Mouse (Mus musculus): ENCODE data around the gene Ubr7.

Ubr7 gene

DNA sequence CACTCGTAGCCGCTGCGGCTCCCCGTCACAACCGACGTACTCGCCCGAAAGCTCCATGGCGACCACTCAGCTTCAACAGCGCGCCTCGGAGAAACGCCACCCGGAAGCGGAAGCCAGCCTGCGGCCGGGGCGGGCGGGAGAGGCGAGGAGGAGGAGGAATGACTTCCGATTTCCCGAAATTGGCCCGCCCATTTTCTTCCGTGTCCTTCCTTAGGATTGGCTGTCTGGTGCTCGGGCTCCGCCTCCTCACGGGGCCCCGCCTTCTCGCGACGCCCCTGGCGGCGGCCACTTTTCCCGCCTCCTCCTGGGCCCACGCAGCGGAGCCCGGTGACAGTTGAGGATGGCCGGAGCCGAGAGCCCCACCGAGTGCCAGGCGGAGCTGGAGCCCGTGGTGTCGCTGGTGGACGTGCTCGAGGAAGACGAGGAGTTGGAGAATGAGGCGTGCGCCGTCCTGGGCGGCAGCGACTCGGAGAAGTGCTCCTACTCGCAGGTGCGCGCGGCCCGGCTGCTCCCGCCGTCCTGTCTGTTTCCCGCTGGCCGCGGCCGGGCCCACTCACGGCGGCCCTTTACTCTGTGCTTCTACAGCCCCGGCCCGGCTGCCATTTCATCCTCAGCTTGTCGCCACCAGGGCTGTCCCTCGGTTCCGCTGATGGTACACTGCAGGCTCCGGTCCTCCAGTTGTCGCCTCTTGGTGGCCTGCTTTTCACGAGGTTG, at the start of gene Ubr7, which contains the start of the genes Gm28051 and Gon7:
Gene Ubr7 (plus strand): TSS at position 279 of the 714 bp plus-strand sequence.
Gene Gm28051 (minus strand): TSS at position 77 of the 714 bp plus-strand sequence.
Gene Gon7 (minus strand): TSS at position 115 of the 714 bp plus-strand sequence.
- DNase-seq = peak; percentile 98

DNA sequence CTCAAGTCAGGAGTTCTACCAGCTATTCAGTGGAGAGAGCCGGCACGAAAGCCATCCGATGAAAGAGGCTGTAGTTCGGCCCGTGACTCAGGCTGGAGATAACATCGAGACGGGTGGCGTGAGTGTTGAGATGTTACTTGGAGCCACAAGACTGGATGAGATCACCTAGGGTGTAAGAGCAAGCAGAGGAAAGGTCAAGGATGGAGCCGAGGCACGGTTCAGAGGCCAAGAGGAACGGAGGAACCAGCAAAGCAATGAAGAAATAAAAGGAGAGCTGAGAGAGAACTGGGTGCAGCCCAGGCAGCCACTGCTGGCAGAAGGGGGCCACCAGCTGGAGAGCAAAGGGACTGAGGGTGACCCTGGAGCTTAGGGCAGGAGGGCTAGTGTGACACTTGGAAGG, 49.5 kb upstream of the Ubr7 start:
- no peak for DNase-seq

DNA sequence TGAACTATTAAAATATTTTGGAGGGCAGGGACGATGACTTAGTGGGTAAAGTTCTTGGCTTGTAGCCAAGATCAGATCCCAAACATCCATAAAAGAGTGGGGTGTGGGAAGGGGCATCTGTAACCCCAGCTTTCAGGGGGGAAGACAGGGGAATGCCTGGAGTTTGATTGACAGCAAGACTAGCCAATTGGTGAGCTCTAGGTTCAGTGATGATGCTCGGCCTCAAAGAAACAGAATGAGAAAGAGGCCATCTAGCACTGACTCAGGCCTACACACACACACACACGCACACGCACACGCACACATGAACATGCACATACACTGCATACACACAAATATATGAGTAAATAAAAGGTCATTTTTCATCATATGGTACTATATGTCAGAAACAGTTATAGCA, 47.9 kb upstream of the Ubr7 start:
- DNase-seq = no peak

DNA sequence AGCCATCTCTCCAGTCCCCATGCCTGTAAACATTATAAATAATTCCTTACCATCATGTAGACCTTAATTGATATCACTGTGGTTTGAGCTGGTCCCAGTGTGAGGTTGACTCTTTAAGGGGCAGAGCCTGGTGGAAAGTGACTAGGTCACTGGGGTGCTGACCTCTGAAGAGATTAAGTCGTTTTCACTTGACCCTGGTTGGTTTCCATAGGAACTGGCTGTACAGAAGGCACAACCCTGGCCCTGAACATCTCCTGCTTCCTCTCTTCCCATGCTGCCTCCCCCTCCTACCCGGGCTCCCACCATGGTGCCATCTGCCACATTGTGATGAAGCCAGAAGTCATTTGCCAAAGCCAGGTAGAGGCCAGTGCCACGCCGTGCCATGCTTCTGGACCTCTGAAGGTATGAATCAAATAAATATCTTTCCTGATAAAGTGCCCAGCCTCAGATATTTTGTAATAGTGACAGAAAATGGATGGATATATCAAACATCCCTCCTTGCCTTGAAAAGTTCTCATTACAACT, 46.9 kb upstream of the Ubr7 start:
- DNase-seq = no peak

DNA sequence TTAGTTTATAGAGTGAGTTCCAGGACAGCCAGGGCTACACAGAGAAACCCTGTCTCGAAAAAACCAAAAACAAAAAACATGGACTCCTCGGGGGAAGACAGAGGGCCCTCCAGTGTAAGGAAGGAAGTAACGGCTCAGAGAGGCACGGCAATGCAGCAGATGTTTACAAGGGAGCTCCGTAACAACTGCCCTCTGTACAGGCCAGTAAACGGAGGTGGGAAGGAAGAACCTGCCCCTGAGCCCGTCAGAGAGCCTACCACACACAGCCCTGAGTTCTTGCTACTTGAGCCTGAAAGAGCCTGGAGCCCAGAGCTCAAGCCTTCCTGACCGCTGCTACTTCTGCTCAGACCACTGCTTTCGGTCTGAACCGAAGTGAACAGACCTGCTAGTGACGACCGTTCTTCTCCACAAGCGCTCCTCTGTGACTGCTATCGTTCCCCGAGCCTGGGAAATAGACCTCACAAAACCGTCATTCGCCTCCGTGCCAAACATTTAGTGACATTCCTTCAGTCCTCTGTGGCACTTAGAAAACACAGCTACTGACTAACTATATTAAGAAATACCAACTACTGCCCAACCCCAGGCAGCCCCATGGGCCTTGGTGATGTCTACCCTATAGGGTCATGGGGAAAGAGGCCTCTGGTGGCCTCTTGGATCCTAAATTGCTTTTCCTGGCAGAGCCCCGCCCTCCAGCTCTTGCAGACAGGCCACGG, 44.5 kb upstream of the Ubr7 start:
- no peak for DNase-seq

DNA sequence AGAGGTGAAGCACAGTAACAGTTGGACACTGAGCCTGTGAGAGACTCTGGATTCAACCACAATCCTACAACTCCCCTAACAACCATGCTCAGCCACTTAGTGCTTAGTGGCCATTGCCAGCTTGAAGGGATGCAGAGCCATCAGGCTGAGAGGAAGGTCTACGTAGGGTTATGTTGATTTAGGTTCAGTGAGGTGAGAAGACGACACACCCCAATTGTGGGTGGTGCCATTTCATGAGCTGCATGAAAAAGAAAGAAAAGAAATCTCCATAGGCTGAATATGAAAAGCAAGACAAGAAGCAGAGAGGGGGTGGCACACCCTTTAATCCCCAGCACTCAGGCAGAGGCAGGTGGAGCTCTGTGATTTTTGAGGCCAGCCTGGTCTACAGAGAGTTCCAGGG, 43.7 kb upstream of the Ubr7 start:
- DNase-seq = no peak

DNA sequence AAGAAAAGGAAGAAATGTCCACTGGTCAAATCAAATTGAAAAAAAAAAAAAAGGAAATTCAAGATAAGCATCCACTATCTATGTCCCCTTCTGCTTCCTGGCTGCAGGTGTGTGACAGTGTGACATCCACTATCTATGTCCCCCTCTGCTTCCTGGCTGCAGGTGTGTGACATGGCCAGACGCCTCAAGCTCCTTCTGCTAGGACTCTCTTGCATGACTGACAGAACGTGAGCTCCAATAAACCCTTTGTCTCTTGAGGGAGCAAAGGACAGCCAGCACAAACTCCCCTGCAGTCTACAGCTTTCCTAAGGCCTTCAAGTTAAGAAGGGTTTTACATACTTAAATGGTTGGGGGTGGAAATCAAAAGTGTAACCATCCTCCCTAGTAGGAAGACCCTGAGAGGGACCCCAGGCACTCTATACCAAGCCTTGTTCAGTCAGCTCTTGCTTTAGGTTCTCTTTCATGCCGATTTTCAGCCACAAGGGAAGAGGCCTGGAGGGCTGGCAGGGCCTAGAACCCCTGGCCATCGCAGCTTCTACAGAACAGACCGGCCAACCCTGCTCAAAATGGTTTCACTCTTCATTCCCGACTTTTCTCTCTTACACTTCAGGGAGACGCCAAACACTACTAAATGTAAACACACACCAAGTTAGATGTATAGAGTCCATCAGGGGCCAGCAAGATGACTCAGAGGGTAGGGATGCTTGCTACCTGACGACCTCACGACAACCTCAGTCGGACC, 42.9 kb upstream of the Ubr7 start:
- no peak for DNase-seq

DNA sequence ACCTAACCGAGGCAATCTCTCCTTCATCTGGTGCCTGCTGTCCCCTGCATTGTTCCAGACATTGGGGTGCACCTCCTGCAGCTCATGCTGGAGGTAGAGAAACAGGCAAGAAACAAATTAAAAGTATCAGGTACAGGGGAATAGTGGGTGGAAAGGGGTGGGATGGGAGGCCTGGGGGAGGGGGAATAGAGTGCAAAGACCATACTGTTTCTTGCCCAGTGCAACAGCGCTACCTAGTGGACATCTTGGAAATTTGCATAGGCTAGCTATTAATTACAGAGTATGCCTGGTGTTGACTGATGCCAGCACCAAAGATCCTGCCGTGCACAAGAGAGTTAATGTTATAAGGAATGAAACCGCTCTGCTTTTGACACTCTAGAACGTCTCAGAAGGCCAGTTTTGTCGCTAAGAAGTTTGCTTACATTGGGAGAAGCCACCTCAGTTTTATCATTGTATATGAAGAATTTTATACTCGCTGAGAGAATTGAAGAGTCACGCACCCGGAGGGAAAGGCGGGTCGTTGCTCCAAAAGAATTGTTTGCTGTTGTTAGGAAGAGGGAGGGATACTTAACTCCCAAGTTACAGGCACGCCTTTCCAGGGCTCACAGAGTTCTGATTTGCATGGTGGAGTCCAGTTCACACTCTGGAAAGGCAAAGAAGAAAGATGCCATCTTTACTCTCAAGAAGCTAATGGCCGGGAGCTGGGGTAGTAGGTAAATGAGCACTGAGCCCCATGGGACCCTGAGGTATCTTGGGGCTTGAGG, 38.0 kb upstream of the Ubr7 start:
- peak; percentile 34 for DNase-seq

DNA sequence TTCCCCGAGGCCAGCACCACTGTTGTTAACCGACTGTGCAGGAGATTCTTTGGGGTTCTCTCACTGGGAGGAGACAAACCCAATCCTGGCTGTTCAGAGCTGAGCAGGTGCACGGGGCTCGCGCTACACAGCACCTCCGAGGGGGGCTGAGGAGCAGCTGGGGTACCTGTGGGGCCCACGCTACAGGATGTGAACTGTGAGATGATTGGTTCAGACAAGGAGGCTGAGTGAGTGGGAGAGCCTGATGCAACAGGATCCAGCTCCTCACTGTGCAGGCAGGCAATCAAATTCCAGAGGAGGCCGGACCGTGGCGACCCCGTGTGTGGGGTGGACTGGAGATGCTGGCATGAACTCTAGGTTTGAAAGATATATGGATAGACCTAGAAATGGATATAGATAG, 35.3 kb upstream of the Ubr7 start:
- no peak for DNase-seq

DNA sequence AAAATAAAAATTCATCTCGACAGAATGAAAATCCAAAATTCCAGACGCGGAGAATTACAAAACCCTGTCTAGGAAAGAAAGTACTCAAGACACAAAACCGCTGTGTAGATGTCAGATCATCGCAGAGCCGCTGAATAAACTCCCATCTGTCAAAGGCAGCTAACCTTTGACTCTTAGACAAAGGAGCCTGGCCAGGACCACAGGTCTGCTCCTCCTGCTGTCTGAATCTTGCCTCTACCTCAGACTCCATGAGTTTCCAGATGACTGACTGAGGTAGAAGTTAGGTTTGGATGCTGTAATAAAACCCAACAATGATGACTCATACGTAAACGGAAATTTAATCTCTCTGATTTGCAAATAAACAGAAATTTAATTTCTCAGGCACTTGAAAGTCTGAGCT, 34.8 kb upstream of the Ubr7 start:
- no peak for DNase-seq

DNA sequence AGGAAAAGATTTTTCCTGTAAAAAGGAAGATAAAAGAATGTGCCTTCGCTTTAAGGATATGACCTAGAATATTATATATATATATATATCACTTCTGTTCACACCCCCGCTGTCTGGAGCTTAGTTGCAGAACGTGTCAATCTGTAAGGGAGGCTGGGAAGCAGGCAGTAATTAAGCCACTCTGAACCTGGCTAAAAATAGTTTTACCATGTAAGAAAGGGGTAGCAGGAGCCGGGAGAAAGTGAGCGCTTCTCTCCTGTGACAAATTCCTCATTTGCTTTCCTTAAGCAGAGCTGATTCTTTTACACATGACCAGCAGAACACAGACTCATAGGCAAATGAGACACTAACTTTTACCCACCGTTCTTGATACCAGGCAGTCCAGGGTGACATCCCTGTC, 33.9 kb upstream of the Ubr7 start:
- no peak for DNase-seq

DNA sequence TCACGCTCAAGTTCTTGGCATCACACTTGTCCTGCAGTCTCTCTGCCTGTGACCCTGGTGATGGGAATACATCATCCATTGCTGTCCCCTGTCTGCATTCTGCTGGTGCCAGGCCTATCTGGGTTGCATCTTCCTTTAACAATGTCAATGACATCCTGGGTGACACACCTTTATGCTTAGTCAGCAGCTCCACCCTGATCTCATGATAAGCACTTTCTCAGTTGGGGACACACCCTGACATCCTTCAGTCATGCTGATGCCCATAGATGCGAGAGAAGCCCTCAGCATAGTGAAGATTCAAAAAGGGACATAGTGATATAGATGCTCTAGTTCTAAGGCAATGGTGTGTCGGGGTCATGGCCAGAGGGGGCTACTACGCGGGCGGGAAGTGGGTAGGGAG, 32.6 kb upstream of the Ubr7 start:
- DNase-seq = no peak

DNA sequence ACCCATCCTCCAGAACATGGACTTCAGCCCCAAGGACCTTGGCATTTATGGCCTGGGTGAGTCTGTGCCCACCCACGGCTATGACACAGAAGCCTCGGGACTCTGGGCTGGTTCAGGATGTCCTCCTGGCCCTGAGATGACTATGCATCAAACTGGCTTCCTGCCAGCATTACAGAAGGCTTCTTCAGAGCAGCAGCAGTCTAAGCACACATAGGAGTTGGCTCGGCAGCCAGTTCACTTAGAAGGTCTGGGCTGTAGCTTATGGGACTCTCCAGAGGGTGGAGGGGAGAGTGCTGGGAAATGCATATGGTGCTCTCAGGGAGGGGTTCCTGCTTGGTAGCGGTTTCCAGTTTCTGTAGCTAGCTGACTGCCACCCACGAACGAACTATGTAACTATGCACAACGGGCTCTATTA, 32.0 kb upstream of the Ubr7 start:
- DNase-seq = no peak

DNA sequence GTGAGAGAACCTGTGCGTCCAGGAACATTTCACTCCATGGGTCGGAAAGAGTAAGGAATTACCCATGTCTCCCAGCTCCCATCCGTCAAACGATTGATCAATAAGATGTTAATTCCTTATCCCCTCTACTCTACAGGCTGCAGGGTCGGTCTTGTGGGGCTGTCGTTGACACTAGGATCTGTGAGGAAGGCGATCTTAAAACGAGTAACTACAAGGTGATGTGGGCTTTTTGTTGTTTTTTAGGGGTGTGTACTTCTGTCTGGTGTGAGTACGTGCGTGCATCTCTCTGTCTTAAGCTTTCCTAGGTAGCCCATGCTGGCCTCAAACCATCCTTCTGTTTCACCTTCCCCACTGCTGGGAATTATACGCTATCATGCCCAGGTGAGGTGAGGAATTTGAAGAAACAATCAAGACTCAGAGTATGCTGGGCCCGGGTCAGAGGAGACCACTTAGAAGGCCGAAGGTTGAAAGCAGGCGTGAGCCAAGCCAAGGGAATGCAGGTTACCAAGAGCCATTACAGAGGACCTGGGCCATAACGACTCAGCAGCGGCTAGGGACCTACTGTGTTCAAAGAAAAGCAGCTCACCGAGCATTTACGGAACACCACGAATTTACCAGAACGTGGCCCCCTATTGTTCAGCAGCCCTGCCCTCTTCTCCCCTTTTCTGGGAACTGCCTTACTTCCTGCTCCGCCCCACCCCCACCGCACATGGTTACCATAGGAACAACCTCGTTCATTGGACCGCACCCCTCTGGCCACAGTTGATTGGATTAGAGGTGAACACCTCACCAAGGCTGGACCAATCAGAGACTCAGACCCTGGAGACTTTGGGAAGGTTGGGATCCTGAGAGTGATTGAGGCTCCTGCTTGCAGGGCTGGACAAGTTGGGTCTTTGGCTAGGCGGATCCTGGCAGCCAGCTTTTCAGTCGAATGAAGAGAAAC, 27.6 kb upstream of the Ubr7 start:
- peak; percentile 81 for DNase-seq

DNA sequence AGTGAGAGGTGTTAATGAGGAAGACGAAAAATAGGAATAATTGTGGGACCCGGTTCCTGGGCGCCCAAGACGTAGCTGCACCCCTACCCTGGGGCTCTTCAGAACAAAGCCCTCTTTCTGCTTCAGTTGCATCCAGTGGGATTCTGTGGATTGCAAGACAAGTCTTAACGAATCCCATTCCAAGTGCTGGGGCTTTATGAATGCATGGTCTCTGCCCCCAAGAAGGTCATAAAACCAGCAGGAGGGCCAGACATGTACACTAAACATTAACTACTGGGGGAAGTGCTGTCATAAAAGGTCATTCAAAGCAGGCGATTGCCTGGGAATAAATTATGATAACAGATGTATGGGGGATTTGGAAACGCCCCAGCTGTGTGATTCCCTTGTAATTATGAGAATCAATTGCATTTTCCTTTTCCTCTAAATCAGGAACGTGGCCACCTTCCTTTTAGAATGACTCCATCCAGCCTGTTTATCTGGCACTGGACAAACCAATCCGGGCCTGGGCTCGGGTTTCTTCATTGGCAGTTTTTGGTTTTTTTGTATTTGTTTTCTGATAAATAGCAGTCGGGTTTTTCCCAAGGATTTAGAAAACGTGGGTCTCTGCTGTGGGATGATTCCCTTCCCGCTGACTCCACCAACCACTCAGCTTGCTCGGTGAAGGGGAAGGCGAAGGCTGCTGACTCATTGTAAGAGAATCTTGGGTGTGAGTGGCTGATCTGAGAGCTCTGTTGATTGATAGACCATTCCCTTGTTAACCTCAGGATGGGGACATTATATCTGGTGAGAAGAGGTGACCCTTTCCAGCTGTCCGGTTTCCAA, 26.8 kb upstream of the Ubr7 start:
- peak; percentile 61 for DNase-seq

DNA sequence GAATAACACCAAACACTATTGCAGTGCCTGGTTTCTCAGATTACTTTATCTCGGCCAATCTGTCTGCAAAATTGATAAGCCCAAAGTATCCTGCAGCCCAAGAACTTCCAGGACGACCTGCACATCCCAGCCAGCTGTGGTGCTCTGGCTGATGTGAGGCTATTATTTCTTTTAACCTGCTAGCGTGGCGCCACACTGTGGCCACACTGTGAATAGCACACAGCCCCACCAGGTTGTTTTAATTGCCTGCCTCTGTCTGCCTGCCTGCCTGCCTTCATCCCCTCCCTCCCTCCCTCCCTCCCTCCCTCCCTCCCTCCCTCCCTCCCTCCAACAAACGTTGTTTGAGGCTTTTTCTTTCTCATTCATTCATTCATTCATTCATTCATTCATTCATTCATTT, 24.4 kb upstream of the Ubr7 start:
- peak; percentile 73 for DNase-seq

DNA sequence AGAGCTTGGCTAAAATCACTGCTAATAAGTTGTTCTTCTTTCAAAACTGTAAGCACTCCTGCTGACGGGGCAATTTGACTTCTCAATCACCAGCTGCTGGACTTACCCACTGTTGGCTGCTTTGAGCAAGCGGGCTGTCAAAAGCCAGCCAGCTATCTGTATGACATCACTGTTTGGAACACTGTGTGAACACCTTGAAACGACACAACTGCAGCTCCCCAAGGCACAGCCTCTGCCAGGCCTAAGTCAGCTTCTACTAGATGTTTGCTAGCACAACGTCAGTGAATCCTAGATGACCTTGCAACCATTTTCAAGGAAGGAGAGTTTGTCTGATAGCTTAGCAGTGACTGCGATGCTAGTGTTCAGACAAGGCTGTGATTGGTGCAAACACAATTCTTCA, 18.7 kb upstream of the Ubr7 start:
- DNase-seq = no peak

DNA sequence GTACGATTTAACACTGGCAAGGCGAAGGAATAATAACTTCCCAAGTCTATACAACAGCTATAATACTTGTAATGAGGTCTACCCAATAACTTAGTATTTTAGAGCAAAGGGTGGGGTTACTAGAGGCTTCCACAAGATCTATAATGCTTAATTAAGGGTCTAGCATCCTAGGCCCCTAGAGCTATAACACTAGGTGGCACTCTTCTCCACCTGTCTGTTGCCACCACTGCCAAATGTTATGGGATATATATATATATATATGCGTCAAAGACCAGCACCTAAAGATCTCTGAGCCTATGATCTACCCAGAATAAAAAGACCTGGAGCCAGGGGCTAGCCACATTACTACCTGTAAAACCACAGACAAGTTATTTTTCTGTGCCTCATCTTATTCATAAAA, 17.5 kb upstream of the Ubr7 start:
- no peak for DNase-seq

DNA sequence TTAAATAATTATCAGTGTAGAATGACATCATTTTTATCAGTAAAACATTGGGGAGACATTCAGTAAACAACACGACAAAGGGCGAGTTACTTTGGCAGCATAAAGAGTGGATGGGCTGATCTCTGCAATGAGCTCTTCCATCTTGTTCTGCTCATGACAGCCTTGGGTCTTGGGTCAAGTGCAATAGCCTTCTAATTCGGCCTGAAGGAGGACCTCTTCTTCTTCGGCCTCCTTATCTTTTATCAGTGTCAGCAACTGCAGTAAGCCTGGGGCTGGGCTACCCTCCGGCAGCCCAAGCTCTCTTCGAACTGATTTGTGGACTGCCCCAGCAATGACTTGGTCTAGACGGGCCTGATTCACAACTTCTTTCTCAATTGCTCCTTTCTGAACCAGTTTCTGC, 15.7 kb upstream of the Ubr7 start:
- DNase-seq = no peak

DNA sequence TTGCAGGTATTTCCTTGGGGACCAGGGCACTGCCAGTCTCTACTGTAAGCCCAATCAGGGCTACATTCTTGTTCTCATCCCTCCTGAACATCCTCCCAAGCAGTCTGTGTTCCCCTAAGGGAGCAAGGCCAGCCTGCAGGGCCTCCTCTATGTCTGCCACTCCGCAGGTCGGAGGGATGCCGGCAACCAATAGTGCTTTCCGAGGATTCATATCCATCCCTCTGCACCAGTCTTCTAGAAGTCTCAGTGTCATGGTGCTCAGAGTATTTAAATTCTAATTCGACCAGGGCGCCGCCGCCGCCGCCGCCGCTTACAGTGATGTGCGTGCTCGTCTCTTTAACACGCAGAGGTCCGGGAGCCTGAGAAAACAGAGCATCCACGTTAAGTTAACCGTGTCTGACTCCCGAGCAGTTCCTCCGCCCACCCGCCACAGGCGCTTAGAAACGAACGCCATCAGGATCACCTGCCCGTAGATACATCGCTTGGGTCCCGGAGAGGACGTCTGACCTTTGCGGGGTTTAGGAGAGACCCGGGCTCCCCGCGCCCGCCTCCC, 14.7 kb upstream of the Ubr7 start:
- no peak for DNase-seq
